ENCODE assay signal across 8 mouse cellular contexts in the genomic region with DNA sequence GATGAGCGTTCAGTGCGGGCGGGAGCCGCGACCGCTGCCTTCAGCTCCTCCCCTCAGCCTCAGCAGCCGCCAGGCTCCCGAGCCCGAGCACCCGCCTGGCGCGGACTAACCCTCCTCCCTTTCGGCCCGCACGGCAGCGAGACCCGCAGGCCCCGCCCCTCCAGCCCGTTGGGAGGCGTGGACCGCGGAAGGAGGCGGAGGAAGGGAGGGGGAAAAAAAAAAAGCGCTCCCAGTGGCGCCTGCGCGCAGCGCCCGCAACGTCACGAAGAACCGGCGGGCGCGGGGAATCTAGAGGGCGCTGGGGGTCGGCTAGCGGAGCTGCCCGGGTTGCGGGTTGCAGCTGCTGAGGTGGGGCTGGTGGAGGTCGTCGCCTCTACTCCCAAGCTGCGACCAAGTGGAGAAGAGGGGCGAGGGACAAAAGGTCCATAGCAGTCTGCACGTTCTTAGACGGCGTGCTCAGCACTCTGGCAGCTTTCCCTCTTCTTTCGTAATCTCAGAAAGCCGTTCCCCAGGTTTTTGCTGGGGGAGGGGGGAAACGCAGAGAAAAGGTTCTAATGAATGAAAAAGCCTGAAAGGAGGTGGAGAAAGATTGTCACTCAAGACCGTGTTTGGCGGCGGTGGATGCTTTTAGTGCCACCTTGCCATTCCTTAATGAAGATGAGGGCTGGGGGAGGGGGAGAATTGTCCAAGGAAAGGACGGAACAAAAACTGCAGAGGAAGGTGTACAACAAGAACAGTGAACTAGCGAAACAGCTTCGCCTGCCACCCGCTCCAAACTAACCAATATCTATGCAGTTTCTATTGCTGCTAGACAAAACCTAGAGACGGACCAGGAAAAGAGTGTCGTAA. TPM values are rescaled to one million over a fixed set of nuclear protein-coding genes. Genes with fewer than 3 reads are reported as not detected.
DNase-seq lines count a peak whose midpoint lies in the region; ATAC-seq and TF ChIP-seq lines count a peak whose summit lies in the region.

No protein-coding gene starts in this region.

- peaks cover 2% of the 10 kb centered on the region; the same call in 1 of the 2 replicates for H3K4me1 ChIP-seq in bone marrow macrophage, adult 2 months (ENCODE audit: control insufficient read depth, insufficient read depth, low read length)
- no peaks in the 10 kb centered on the region for H3K4me1 ChIP-seq in embryonic facial prominence, embryonic 15.5 days
- H3K4me1 ChIP-seq in limb, embryonic 14.5 days (ENCODE audit: control insufficient read depth, insufficient read depth, low read length): no peaks in the 10 kb centered on the region
- no peaks in the 10 kb centered on the region for H3K4me1 ChIP-seq in midbrain, embryonic 16.5 days (ENCODE audit: control insufficient read depth, insufficient read depth, low read length)
- no peaks in the 10 kb centered on the region for H3K4me1 ChIP-seq in spleen, adult 2 months (ENCODE audit: control insufficient read depth, insufficient read depth, insufficient read length)

- ATAC-seq in embryonic facial prominence, embryonic 15.5 days (ENCODE audit: insufficient number of reproducible peaks, low FRiP score, low TSS enrichment, low read depth): peak; percentile 95
- ATAC-seq in limb, embryonic 14.5 days (ENCODE audit: low FRiP score, low read depth): peak; percentile 95
- ATAC-seq in midbrain, embryonic 16.5 days: peak; percentile 93

- H3K36me3 ChIP-seq in embryonic facial prominence, embryonic 15.5 days: no peaks in the 10 kb centered on the region
- H3K36me3 ChIP-seq in limb, embryonic 14.5 days (ENCODE audit: control insufficient read depth, insufficient read depth, low read length): no peaks in the 10 kb centered on the region
- H3K36me3 ChIP-seq in midbrain, embryonic 16.5 days (ENCODE audit: control insufficient read depth, insufficient read depth, low read length): no peaks in the 10 kb centered on the region
- no peaks in the 10 kb centered on the region for H3K36me3 ChIP-seq in spleen, adult 2 months (ENCODE audit: control insufficient read depth, insufficient read depth, low read length)

- H3K4me3 ChIP-seq in bone marrow macrophage, adult 2 months (ENCODE audit: insufficient read depth, low read length): peak overlapping the region; percentile 71
- H3K4me3 ChIP-seq in embryonic facial prominence, embryonic 15.5 days (replicated peaks): peak overlapping the region; percentile 58
- H3K4me3 ChIP-seq in limb, embryonic 14.5 days (replicated peaks; ENCODE audit: low read length): peak overlapping the region; percentile 60
- H3K4me3 ChIP-seq in midbrain, embryonic 16.5 days (ENCODE audit: low read depth, low read length): peak overlapping the region; percentile 63
- peak overlapping the region; percentile 75 for H3K4me3 ChIP-seq in spleen, adult 2 months (ENCODE audit: extremely low read depth, insufficient read depth, insufficient read length)

- no peak for TF ChIP-seq POLR2A in bone marrow macrophage, adult 2 months (IDR thresholded peaks at IDR 0.05; ENCODE audit: borderline replicate concordance, low read depth, low read length)
- TF ChIP-seq POLR2A in limb, embryonic 14.5 days (IDR thresholded peaks at IDR 0.05; ENCODE audit: borderline replicate concordance, extremely low read depth, insufficient read depth, insufficient read length): no peak
- TF ChIP-seq POLR2A in spleen, adult 2 months (IDR thresholded peaks at IDR 0.05; ENCODE audit: low read depth, low read length): no peak

- H3K9ac ChIP-seq in embryonic facial prominence, embryonic 15.5 days: peak overlapping the region; percentile 55
- peak overlapping the region; percentile 74 for H3K9ac ChIP-seq in limb, embryonic 14.5 days (ENCODE audit: low read depth, low read length, severe bottlenecking)
- peak overlapping the region; percentile 47 for H3K9ac ChIP-seq in midbrain, embryonic 16.5 days (ENCODE audit: low read depth, low read length)

- peak overlapping the region; percentile 48 for H3K4me2 ChIP-seq in embryonic facial prominence, embryonic 15.5 days (replicated peaks)
- H3K4me2 ChIP-seq in limb, embryonic 14.5 days (replicated peaks; ENCODE audit: low read depth, low read length, severe bottlenecking): peak overlapping the region; percentile 55
- peak overlapping the region; percentile 51 for H3K4me2 ChIP-seq in midbrain, embryonic 16.5 days (ENCODE audit: low read length)

- H3K27ac ChIP-seq in bone marrow macrophage, adult 2 months (ENCODE audit: insufficient read depth, low read depth, low read length): peak overlapping the region; percentile 51
- peak overlapping the region; percentile 87 for H3K27ac ChIP-seq in embryonic facial prominence, embryonic 15.5 days (replicated peaks)
- peak overlapping the region; percentile 82 for H3K27ac ChIP-seq in limb, embryonic 14.5 days (replicated peaks; ENCODE audit: low read depth, low read length)
- H3K27ac ChIP-seq in midbrain, embryonic 16.5 days (ENCODE audit: low read length): peak overlapping the region; percentile 95
- H3K27ac ChIP-seq in spleen, adult 2 months (ENCODE audit: insufficient read depth, low read length): peak overlapping the region; percentile 54

- H3K27me3 ChIP-seq in embryonic facial prominence, embryonic 15.5 days: no peaks in the 10 kb centered on the region
- H3K27me3 ChIP-seq in limb, embryonic 14.5 days (ENCODE audit: control insufficient read depth, insufficient read depth, low read length): no peaks in the 10 kb centered on the region
- H3K27me3 ChIP-seq in midbrain, embryonic 16.5 days (ENCODE audit: control insufficient read depth, insufficient read depth, low read depth, low read length): no peaks in the 10 kb centered on the region
- no peaks in the 10 kb centered on the region for H3K27me3 ChIP-seq in spleen, adult 2 months (ENCODE audit: control insufficient read depth, insufficient read depth, low read length)

- TF ChIP-seq CTCF in bone marrow macrophage, adult 2 months (IDR thresholded peaks at IDR 0.05; ENCODE audit: low read depth, low read length): no peak
- TF ChIP-seq CTCF in spleen, adult 2 months (IDR thresholded peaks at IDR 0.05; ENCODE audit: extremely low read depth, insufficient read depth, insufficient read length, insufficient replicate concordance): no peak

- DNase-seq in 3T3-L1 (ENCODE audit: low read depth, low spot score): peak; percentile 78
- peak; percentile 85 for DNase-seq in heart, adult 8-10 months (ENCODE audit: low spot score)
- DNase-seq in kidney, adult 9 months: peak; percentile 86
- DNase-seq in limb, embryonic 14.5 days (ENCODE audit: low spot score): peak; percentile 89
- DNase-seq in spleen, adult 2 months (ENCODE audit: low read depth in 1 of 2, low spot score in 2 of 2): peak; percentile 54 to 74

- no peaks in the 10 kb centered on the region for H3K9me3 ChIP-seq in embryonic facial prominence, embryonic 15.5 days (replicated peaks)
- no peaks in the 10 kb centered on the region for H3K9me3 ChIP-seq in limb, embryonic 14.5 days (ENCODE audit: control insufficient read depth, low read length)
- no peaks in the 10 kb centered on the region for H3K9me3 ChIP-seq in midbrain, embryonic 16.5 days (replicated peaks; ENCODE audit: control insufficient read depth, low read length, poor library complexity, severe bottlenecking)

- WGBS in embryonic facial prominence, embryonic 15.5 days: 19% methylated on average over 48 of the region's 59 CpGs
- 18% methylated on average over 48 of the region's 59 CpGs for WGBS in limb, embryonic 14.5 days
- 19% methylated on average over 46 of the region's 59 CpGs for WGBS in midbrain, embryonic 16.5 days
- 30% methylated on average over 59 of the region's 59 CpGs for WGBS in spleen, adult 2 months

RNA-seq across cellular contexts. Expression of a gene that starts 4.3 kb away (rescaled TPM):
- 19.8 and 24.9 TPM in 2 replicates for polyA plus RNA-seq in bone marrow macrophage, adult 2 months (2012; ENCODE audit: insufficient read depth, insufficient read length, missing spikeins)
- polyA plus RNA-seq in embryonic facial prominence, embryonic 15.5 days (2015; fragmentation: Nextera tagmentation; extraction: Ambion mirVana): 16.6 and 17.1 TPM in 2 replicates
- 10 to 100 TPM; 10.7 to 14.3 (median 11.1) TPM for total RNA-seq in heart, adult 8-10 months (2022)
- polyA plus RNA-seq in limb, embryonic 14.5 days (2012; rRNA removed): 25.4 and 25.7 TPM in 2 replicates
- 20.9 and 27.4 TPM in 2 replicates for polyA plus RNA-seq in limb, embryonic 14.5 days (2014; fragmentation: Nextera tagmentation; extraction: Ambion mirVana)
- 70.0 and 74.3 TPM in 2 replicates for polyA plus RNA-seq in midbrain, embryonic 16.5 days (2015; fragmentation: Nextera tagmentation; extraction: Ambion mirVana)
- polyA plus RNA-seq in spleen, adult 2 months (2012; rRNA removed): 0.98 and 1.5 TPM in 2 replicates

Comparison
In these comparisons a context has a peak if more than half of its experiments do, and no peak if none do; other contexts are left out.
1. Peak in every context shown above with its lines: DNase-seq, ATAC-seq, H3K4me3 ChIP-seq and H3K27ac ChIP-seq.